Mouse (Mus musculus): ENCODE results near the gene Defb35. TPM values are rescaled to one million over a fixed set of nuclear protein-coding genes. Genes with fewer than 3 reads are reported as not detected.
A peak's percentile ranks its signal among the peaks of the same experiment; 100 is the strongest.

The Defb35 gene
- polyA plus RNA-seq, 1 experiment from 2014 or later, result not detected

DNA sequence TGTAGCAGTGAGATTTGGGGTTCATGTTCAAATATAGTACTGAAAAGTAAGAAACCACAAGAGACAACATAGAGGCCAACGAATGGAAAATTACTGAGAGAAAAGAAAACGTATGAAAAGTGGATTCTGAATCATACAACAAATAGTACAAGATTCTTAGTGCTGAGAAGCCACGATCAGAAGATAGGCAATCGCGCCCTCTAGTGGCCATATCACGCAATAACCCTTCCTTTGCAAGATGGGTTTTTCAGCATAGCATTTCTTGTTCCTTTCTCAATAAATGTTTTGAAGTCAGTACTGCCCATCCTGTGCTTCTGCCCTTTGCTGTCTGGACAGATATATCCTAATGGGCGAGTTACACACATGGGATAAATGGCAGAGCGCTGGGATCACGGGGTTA lies 17.2 kb downstream of the Defb35 start:
- ATAC-seq (ENCODE audit: low FRiP score), result no peak
- H3K9me3 ChIP-seq (ENCODE audit: control insufficient read depth, low read length), result no peaks in the 10 kb centered on the region
- no peaks in the 10 kb centered on the region for H3K36me3 ChIP-seq (ENCODE audit: control insufficient read depth, insufficient read depth, low read length)
- H3K9ac ChIP-seq (ENCODE audit: low read length), result no peak overlapping the region
- H3K4me3 ChIP-seq (ENCODE audit: low read depth, low read length), result no peak overlapping the region
- H3K4me1 ChIP-seq (ENCODE audit: control insufficient read depth, insufficient read depth, low read length), result no peaks in the 10 kb centered on the region
- H3K4me2 ChIP-seq, result no peak overlapping the region
- WGBS, result 8% methylated on average over 9 of the region's 9 CpGs
- no peaks in the 10 kb centered on the region for H3K27me3 ChIP-seq (ENCODE audit: control insufficient read depth, insufficient read depth, low read length)
- peak; percentile 88 for DNase-seq (ENCODE audit: low spot score, missing footprints)
- no peak overlapping the region for H3K27ac ChIP-seq (ENCODE audit: low read depth, low read length)

DNA sequence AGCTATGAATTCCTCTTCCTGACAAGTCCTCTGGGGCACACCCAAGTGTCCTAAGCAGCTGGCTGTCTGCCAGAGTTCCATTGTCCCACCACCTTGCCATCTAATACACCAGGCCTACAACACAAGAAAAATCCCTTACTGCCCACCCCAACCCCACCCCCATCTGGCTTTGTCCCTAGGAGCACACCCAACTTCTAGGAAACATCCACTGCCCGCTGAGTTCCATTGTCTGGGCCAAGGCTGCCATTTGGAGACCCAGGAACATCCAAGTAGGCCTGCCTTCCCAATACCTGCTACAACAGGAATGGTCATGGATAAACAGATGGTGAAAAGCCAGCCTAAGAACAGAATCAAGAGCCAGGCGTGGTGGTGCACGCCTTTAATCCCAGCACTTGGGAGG lies 18.2 kb downstream of the Defb35 start:
- Histone ChIP-seq H3K27me3 (ENCODE audit: control insufficient read depth, insufficient read depth, low read length) (no peaks in the 10 kb centered on the region), H3K4me2 (no peak overlapping the region), H3K36me3 (ENCODE audit: control insufficient read depth, insufficient read depth, low read length) (no peaks in the 10 kb centered on the region), H3K27ac (ENCODE audit: low read depth, low read length) (no peak overlapping the region), H3K4me1 (ENCODE audit: control insufficient read depth, insufficient read depth, low read length) (no peaks in the 10 kb centered on the region), H3K4me3 (ENCODE audit: low read depth, low read length) (no peak overlapping the region), H3K9ac (ENCODE audit: low read length) (no peak overlapping the region), H3K9me3 (ENCODE audit: control insufficient read depth, low read length) (no peaks in the 10 kb centered on the region)
- no peak for ATAC-seq (ENCODE audit: low FRiP score)
- WGBS, result 88% methylated on average over 3 of the region's 3 CpGs
- no peak for DNase-seq (ENCODE audit: low spot score, missing footprints)

DNA sequence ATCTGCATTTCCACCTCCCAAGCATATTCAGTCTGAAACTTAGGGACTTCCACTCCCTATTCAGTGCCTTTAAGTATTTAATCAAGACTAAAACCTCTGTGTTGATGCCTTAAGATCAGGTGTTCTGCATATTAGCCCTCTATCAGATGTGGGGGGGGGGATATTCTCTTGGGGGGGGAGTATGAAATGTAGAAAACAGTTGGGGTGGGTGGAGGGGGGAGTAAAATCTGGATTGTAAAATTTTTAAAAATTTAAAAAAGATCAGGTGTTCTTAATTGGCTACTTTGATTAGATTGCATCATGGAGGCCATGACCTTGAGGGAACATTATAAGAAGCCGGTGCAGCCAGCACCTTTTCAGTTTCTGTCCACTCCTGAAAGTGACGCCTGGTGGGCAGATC lies 20.3 kb downstream of the Defb35 start, which contains the start of gene Fam90a1a:
Gene Fam90a1a, plus strand, starts transcription at position 301 of the 400 bp plus-strand sequence.
- Histone ChIP-seq H3K4me3 (ENCODE audit: low read depth, low read length) (no peak within 1 kb of the TSS), H3K4me1 (ENCODE audit: control insufficient read depth, insufficient read depth, low read length) (no peaks in the 10 kb centered on the region), H3K4me2 (no peak within 1 kb of the TSS), H3K36me3 (ENCODE audit: control insufficient read depth, insufficient read depth, low read length) (no peaks in the 10 kb centered on the region), H3K9me3 (ENCODE audit: control insufficient read depth, low read length) (no peaks in the 10 kb centered on the region), H3K27me3 (ENCODE audit: control insufficient read depth, insufficient read depth, low read length) (no peaks in the 10 kb centered on the region), H3K27ac (ENCODE audit: low read depth, low read length) (no peak within 1 kb of the TSS), H3K9ac (ENCODE audit: low read length) (no peak within 1 kb of the TSS)
- WGBS, result 89% methylated on average over 2 of the region's 2 CpGs
- ATAC-seq (ENCODE audit: low FRiP score) (no peak), DNase-seq (ENCODE audit: low spot score, missing footprints) (no peak)

DNA sequence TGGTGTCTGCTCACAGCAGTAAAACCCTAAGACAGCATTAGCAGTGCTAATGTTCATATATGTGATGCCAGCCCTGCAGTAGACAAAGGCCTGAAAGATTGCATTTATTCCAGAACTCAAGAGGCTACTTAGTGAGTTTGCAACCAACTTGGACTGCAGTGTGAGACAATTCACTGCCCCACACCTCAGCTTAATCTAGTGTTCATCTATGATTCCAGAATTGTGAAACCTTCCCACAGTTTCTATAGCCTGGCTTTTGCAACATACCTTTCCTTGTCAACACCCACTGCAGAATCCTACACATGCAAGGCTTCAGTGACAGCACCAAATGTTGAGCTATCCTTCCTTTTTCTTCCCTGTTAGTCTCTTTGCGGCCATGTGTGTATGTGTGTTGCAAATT lies 28.5 kb downstream of the Defb35 start:
- no peak for DNase-seq (ENCODE audit: low spot score, missing footprints)
- H3K27ac ChIP-seq (ENCODE audit: low read depth, low read length), result no peak overlapping the region
- H3K9ac ChIP-seq (ENCODE audit: low read length), result no peak overlapping the region

DNA sequence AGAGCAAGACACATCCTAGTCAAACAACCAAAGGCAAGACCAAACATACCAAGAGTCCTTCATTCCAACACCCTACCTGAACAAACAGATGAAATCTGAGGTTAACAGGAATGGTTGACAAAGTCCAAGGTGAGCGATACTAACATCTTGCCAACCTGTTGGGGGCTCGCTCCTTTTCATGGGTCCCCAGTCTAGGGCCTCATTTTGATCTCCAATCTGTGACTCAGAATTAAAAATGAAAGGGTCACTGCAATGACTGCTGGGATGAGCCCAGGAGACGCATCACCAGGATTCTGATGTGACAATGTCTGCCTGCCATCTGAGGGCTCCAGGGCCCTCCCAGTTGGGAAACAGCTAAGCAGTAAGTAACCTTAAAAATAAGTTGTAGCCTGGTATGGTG lies 31.3 kb downstream of the Defb35 start, which contains the start of gene Ccdc70:
Gene Ccdc70, plus strand, starts transcription at position 301 of the 400 bp plus-strand sequence.
- Histone ChIP-seq H3K4me2 (no peak within 1 kb of the TSS), H3K27ac (ENCODE audit: low read depth, low read length) (no peak within 1 kb of the TSS), H3K4me3 (ENCODE audit: low read depth, low read length) (no peak within 1 kb of the TSS), H3K36me3 (ENCODE audit: control insufficient read depth, insufficient read depth, low read length) (no peaks in the 10 kb centered on the region), H3K9me3 (ENCODE audit: control insufficient read depth, low read length) (no peaks in the 10 kb centered on the region), H3K27me3 (ENCODE audit: control insufficient read depth, insufficient read depth, low read length) (no peaks in the 10 kb centered on the region), H3K4me1 (ENCODE audit: control insufficient read depth, insufficient read depth, low read length) (no peaks in the 10 kb centered on the region), H3K9ac (ENCODE audit: low read length) (no peak within 1 kb of the TSS)
- 93% methylated on average over 3 of the region's 3 CpGs for WGBS
- no peak for ATAC-seq (ENCODE audit: low FRiP score)
- DNase-seq (ENCODE audit: low spot score, missing footprints), result no peak

More for the DNA sequence above, 28.5 kb downstream of the Defb35 start:
- Histone ChIP-seq H3K4me3 (ENCODE audit: low read depth, low read length) (no peak overlapping the region), H3K4me2 (no peak overlapping the region), H3K36me3 (ENCODE audit: control insufficient read depth, insufficient read depth, low read length) (no peaks in the 10 kb centered on the region), H3K27me3 (ENCODE audit: control insufficient read depth, insufficient read depth, low read length) (no peaks in the 10 kb centered on the region), H3K4me1 (ENCODE audit: control insufficient read depth, insufficient read depth, low read length) (no peaks in the 10 kb centered on the region), H3K9me3 (ENCODE audit: control insufficient read depth, low read length) (no peaks in the 10 kb centered on the region)
- no peak for ATAC-seq (ENCODE audit: low FRiP score)
- 74% methylated on average over 1 of the region's 1 CpGs for WGBS

DNA sequence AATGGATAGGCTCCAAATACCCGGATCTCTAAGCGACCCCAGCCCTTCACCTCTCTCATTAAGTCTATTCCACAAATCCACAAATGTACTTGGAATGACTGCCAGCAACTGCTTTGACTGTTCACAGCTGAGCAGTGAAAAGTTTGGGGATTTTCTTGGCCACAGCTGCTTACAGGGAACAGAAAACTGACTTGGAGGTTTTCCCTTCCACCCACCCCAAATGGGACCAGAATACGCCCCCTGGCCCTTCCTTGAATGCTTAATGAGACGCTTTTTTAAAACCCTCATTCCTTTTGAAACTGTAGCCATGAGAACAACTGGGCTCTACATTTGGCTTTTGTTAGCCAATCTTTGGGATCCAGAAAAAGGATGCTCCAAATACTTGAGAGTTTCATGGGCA lies 40.0 kb downstream of the Defb35 start:
- DNase-seq (ENCODE audit: low spot score, missing footprints) (no peak), ATAC-seq (ENCODE audit: low FRiP score) (no peak)
- WGBS, result 66% methylated on average over 4 of the region's 4 CpGs
- Histone ChIP-seq H3K4me3 (ENCODE audit: low read depth, low read length) (no peak overlapping the region), H3K27ac (ENCODE audit: low read depth, low read length) (no peak overlapping the region), H3K9me3 (ENCODE audit: control insufficient read depth, low read length) (no peaks in the 10 kb centered on the region), H3K4me2 (no peak overlapping the region), H3K4me1 (ENCODE audit: control insufficient read depth, insufficient read depth, low read length) (no peaks in the 10 kb centered on the region), H3K36me3 (ENCODE audit: control insufficient read depth, insufficient read depth, low read length) (no peaks in the 10 kb centered on the region), H3K27me3 (ENCODE audit: control insufficient read depth, insufficient read depth, low read length) (no peaks in the 10 kb centered on the region), H3K9ac (ENCODE audit: low read length) (no peak overlapping the region)

DNA sequence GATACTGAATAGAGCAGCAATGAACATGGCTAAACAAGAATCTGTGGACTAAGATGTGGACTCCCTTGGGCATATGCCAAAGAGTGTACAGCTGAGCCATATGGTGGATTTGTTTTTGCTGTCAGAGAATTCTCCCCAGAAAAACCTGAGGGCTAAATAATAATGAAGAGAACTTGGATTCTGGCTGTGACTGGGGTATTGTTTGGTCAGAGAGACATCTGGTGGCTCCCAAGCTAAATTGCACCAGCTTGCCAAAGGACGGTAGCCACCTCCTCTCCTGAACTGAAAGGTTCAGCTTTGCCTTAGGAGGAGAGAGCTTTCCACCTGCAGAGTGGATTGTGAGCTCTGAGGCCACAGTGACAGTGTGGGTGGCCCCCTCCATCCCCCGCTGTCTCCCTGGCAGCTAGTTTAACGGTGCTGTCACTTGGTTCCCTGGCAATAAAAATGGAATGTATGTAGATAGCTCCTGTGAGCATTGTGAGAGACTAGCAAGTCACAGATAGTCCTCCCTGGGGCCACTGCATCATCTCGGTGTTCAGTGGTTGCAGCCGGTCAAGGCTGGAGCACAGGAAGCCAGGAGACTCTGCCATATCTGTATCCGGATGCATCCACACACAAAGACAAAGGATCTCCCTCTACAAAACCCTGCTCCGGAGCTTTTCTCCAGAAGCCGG lies 43.6 kb downstream of the Defb35 start:
- H3K4me3 ChIP-seq (ENCODE audit: low read depth, low read length), result no peak overlapping the region
- H3K4me1 ChIP-seq (ENCODE audit: control insufficient read depth, insufficient read depth, low read length), result no peaks in the 10 kb centered on the region
- H3K9me3 ChIP-seq (ENCODE audit: control insufficient read depth, low read length), result no peaks in the 10 kb centered on the region
- H3K36me3 ChIP-seq (ENCODE audit: control insufficient read depth, insufficient read depth, low read length), result no peaks in the 10 kb centered on the region
- ATAC-seq (ENCODE audit: low FRiP score), result 0 out of 2 replicates have a peak, but pooled peaks have one; percentile 30
- no peak overlapping the region for H3K4me2 ChIP-seq
- peak; percentile 83 for DNase-seq (ENCODE audit: low spot score, missing footprints)
- no peak overlapping the region for H3K9ac ChIP-seq (ENCODE audit: low read length)
- H3K27ac ChIP-seq (ENCODE audit: low read depth, low read length), result no peak overlapping the region
- no peaks in the 10 kb centered on the region for H3K27me3 ChIP-seq (ENCODE audit: control insufficient read depth, insufficient read depth, low read length)
- 70% methylated on average over 8 of the region's 8 CpGs for WGBS

Other genes with a start within 250 kb of the Defb35 start
- not detected in 2 replicates for gene AY761184, start 234.7 kb upstream of the Defb35 start, polyA plus RNA-seq (2014; fragmentation: Nextera tagmentation; extraction: Ambion mirVana)
- gene Defa24, start 203.9 kb upstream of the Defb35 start, polyA plus RNA-seq (2014; fragmentation: Nextera tagmentation; extraction: Ambion mirVana), result not detected in 2 replicates
- gene Defb50, start 114.8 kb upstream of the Defb35 start, polyA plus RNA-seq (2014; fragmentation: Nextera tagmentation; extraction: Ambion mirVana), result not detected in 2 replicates
- not detected in 2 replicates for gene Defb2, start 98.4 kb upstream of the Defb35 start, polyA plus RNA-seq (2014; fragmentation: Nextera tagmentation; extraction: Ambion mirVana)
- gene Defb10, start 79.5 kb upstream of the Defb35 start, polyA plus RNA-seq (2014; fragmentation: Nextera tagmentation; extraction: Ambion mirVana), result not detected in 2 replicates
- not detected in 2 replicates for gene Defb9, start 52.9 kb upstream of the Defb35 start, polyA plus RNA-seq (2014; fragmentation: Nextera tagmentation; extraction: Ambion mirVana)
- not detected in 2 replicates for gene Defb11, start 31.9 kb upstream of the Defb35 start, polyA plus RNA-seq (2014; fragmentation: Nextera tagmentation; extraction: Ambion mirVana)
- gene Defb15, start 5.6 kb upstream of the Defb35 start, polyA plus RNA-seq (2014; fragmentation: Nextera tagmentation; extraction: Ambion mirVana), result not detected in 2 replicates
- gene Defb13, start 8.4 kb downstream of the Defb35 start, polyA plus RNA-seq (2014; fragmentation: Nextera tagmentation; extraction: Ambion mirVana), result not detected in 2 replicates
- not detected in 2 replicates for gene Fam90a1a, start 20.4 kb downstream of the Defb35 start, polyA plus RNA-seq (2014; fragmentation: Nextera tagmentation; extraction: Ambion mirVana)
- gene Ccdc70, start 31.4 kb downstream of the Defb35 start, polyA plus RNA-seq (2014; fragmentation: Nextera tagmentation; extraction: Ambion mirVana), result not detected in 2 replicates
- gene Atp7b, start 122.0 kb downstream of the Defb35 start, polyA plus RNA-seq (2014; fragmentation: Nextera tagmentation; extraction: Ambion mirVana), result 1.8 and 2.0 TPM in 2 replicates
- gene Alg11, start 122.4 kb downstream of the Defb35 start, polyA plus RNA-seq (2014; fragmentation: Nextera tagmentation; extraction: Ambion mirVana), result 32.5 and 35.9 TPM in 2 replicates
- gene Nek5, start 186.7 kb downstream of the Defb35 start, polyA plus RNA-seq (2014; fragmentation: Nextera tagmentation; extraction: Ambion mirVana), result 0.16 TPM in 1 of 2 replicates, not detected in the other
- 8.6 and 8.9 TPM in 2 replicates for gene Nek3, start 228.1 kb downstream of the Defb35 start, polyA plus RNA-seq (2014; fragmentation: Nextera tagmentation; extraction: Ambion mirVana)
- gene Ckap2, start 247.5 kb downstream of the Defb35 start, polyA plus RNA-seq (2014; fragmentation: Nextera tagmentation; extraction: Ambion mirVana), result 74.0 and 77.1 TPM in 2 replicates

Measured in midbrain, embryonic 11.5 days (tissue).